Mouse (Mus musculus): ENCODE data around the gene Sobp. TPM values are rescaled to one million over a fixed set of nuclear protein-coding genes. Genes with fewer than 3 reads are reported as not detected.

The Sobp gene
- polyA plus RNA-seq, 1 experiment from 2014 or later = not detected

GRCm38 (mm10) chr10:43043351-43044209 lies 130.8 kb downstream of the Sobp start:
- H3K27ac ChIP-seq = no peak overlapping the region
- WGBS (ENCODE audit: missing documents) = 81% methylated on average over 7 of the region's 7 CpGs
- no peaks in the 10 kb centered on the region for H3K36me3 ChIP-seq (ENCODE audit: inconsistent target)
- no peaks in the 10 kb centered on the region for H3K79me2 ChIP-seq (ENCODE audit: inconsistent target)
- no peak overlapping the region for H3K4me3 ChIP-seq (ENCODE audit: inconsistent target)

DNA sequence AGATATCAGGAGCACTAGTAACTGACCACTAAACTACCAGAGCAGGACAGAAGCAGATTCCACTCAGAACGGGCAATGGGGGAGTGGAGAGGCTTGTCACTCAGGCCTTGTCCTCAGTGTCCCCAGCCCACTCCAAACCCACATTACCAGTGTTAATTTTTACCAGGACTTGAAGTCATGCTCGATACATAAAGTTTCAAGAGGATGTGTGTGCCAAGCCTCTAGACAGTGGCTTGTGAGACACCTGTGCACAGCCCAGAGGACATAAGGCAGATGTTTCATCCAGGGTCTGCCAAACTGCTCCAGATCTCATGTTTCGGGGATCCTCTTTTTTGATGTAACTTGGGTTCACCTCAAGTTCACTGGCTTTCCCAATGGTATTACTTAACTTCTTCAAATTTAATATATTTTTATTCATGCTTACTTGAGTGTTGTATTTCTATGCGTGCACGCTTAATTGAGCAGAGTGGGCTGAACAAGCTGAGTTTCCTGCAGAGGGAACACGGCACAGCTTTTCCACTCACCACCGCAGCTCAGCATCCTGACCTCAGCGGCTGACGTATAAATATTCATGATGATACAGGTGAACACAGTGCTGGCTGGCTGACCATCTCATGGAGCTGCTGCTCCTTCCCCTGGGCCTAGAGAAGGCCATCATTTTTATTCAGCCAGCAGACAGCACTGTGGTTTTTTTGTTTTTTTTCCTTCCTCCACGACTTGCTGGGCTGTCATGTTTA lies 131.6 kb downstream of the Sobp start:
- H3K36me3 ChIP-seq (ENCODE audit: inconsistent target) = no peaks in the 10 kb centered on the region
- no peak overlapping the region for H3K27ac ChIP-seq
- H3K79me2 ChIP-seq (ENCODE audit: inconsistent target) = no peaks in the 10 kb centered on the region
- WGBS (ENCODE audit: missing documents) = 78% methylated on average over 10 of the region's 10 CpGs
- H3K4me3 ChIP-seq (ENCODE audit: inconsistent target) = no peak overlapping the region

DNA sequence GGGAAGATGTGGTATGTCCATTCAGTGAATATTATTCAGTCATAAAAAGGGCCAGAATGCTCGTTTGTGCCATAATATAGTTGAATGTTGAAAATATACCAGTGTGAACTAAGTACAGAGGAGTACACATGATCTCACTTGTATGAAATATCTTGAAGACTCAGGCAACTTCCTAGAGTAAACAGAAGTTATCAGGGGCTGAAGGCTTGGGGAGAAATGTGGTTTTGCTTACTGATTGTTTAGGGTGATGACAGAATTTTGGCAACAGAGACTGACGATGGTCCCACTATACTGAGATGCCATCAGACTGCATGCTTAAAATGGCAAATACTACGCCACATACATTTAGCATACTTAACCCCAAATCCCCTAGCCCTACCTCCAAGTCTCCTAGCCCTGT lies 132.5 kb downstream of the Sobp start:
- Histone ChIP-seq H3K36me3 (ENCODE audit: inconsistent target) (no peaks in the 10 kb centered on the region), H3K79me2 (ENCODE audit: inconsistent target) (no peaks in the 10 kb centered on the region), H3K27ac (no peak overlapping the region), H3K4me3 (ENCODE audit: inconsistent target) (no peak overlapping the region)
- whole genome bisulfite sequencing (ENCODE audit: missing documents) = 97% methylated on average over 3 of the region's 3 CpGs

- H3K79me2 ChIP-seq (ENCODE audit: inconsistent target) = no peaks in the 10 kb centered on the region
- 81% methylated on average over 7 of the region's 7 CpGs for WGBS (ENCODE audit: missing documents)
- no peak overlapping the region for H3K4me3 ChIP-seq (ENCODE audit: inconsistent target)
- H3K36me3 ChIP-seq (ENCODE audit: inconsistent target) = no peaks in the 10 kb centered on the region
- H3K27ac ChIP-seq = no peak overlapping the region
Observed at GRCm38 (mm10) chr10:43037455-43037793, 136.9 kb downstream of the Sobp start.

DNA sequence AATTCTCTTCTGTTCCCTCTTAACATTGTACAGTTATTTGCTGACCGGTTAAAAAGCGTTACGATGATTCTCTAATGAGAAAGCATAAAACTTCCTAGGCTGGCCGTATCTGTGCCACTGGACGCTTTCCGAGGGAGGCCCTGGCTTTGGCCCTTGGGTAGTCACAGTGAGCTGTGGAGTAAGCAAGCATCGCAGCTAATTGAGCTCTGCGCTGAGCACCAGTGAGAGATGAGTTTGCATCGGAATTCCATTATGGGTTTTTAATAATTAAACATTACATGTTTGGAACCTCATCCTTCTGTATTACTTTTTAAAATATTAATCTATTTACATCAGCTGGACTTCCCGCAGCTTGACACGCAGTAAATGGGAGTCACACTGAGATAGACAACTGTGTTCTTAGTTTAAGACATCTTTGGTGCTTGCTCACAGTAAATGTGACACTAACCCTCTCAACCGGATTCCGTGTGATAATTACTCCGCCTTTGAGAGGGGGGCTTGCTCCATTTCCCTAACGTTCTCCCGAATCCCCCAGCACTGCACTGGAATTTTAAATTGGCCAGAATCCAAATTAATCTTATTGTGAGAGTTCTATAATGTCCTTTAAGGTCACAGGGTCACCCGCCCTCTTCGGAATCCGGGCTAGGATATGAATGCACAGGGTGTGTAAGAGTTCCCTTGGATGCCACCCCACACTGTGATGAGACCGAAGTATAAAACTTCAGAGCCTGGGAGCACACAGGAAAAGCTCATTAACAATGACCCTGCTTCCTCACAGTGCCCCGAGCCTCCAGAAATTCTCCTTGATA lies 137.5 kb downstream of the Sobp start:
- Histone ChIP-seq H3K27ac (no peak overlapping the region), H3K36me3 (ENCODE audit: inconsistent target) (no peaks in the 10 kb centered on the region), H3K4me3 (ENCODE audit: inconsistent target) (no peak overlapping the region), H3K79me2 (ENCODE audit: inconsistent target) (no peaks in the 10 kb centered on the region)
- 91% methylated on average over 21 of the region's 21 CpGs for WGBS (ENCODE audit: missing documents)

- peak overlapping the region; percentile 49; the same call in 1 of the 2 replicates for H3K27ac ChIP-seq
- H3K4me3 ChIP-seq (ENCODE audit: inconsistent target) = no peak overlapping the region; the same call in 1 of the 2 replicates
- 75% methylated on average over 8 of the region's 8 CpGs for WGBS (ENCODE audit: missing documents)
- H3K36me3 ChIP-seq (ENCODE audit: inconsistent target) = no peaks in the 10 kb centered on the region
- H3K79me2 ChIP-seq (ENCODE audit: inconsistent target) = no peaks in the 10 kb centered on the region
Observed at GRCm38 (mm10) chr10:43035579-43035978, 138.8 kb downstream of the Sobp start.

- 34% methylated on average over 4 of the region's 4 CpGs for WGBS (ENCODE audit: missing documents)
- Histone ChIP-seq H3K79me2 (ENCODE audit: inconsistent target) (no peaks in the 10 kb centered on the region), H3K36me3 (ENCODE audit: inconsistent target) (no peaks in the 10 kb centered on the region), H3K27ac (peak overlapping the region; percentile 49), H3K4me3 (ENCODE audit: inconsistent target) (peak overlapping the region; percentile 5; the same call in 1 of the 2 replicates)
Observed at GRCm38 (mm10) chr10:43034811-43035210, 139.5 kb downstream of the Sobp start.

GRCm38 (mm10) chr10:43033481-43034248 lies 140.7 kb downstream of the Sobp start:
- no peaks in the 10 kb centered on the region for H3K36me3 ChIP-seq (ENCODE audit: inconsistent target)
- no peak overlapping the region for H3K4me3 ChIP-seq (ENCODE audit: inconsistent target)
- H3K27ac ChIP-seq = no peak overlapping the region
- no peaks in the 10 kb centered on the region for H3K79me2 ChIP-seq (ENCODE audit: inconsistent target)
- WGBS (ENCODE audit: missing documents) = 89% methylated on average over 15 of the region's 15 CpGs

GRCm38 (mm10) chr10:43027006-43027405 lies 147.3 kb downstream of the Sobp start:
- H3K27ac ChIP-seq = no peak overlapping the region
- H3K4me3 ChIP-seq (ENCODE audit: inconsistent target) = no peak overlapping the region
- H3K36me3 ChIP-seq (ENCODE audit: inconsistent target) = no peaks in the 10 kb centered on the region
- WGBS (ENCODE audit: missing documents) = 79% methylated on average over 9 of the region's 9 CpGs
- H3K79me2 ChIP-seq (ENCODE audit: inconsistent target) = no peaks in the 10 kb centered on the region

GRCm38 (mm10) chr10:43023454-43024194 lies 150.7 kb downstream of the Sobp start:
- 90% methylated on average over 10 of the region's 10 CpGs for WGBS (ENCODE audit: missing documents)
- Histone ChIP-seq H3K79me2 (ENCODE audit: inconsistent target) (no peaks in the 10 kb centered on the region), H3K4me3 (ENCODE audit: inconsistent target) (no peak overlapping the region), H3K27ac (no peak overlapping the region), H3K36me3 (ENCODE audit: inconsistent target) (no peaks in the 10 kb centered on the region)

DNA sequence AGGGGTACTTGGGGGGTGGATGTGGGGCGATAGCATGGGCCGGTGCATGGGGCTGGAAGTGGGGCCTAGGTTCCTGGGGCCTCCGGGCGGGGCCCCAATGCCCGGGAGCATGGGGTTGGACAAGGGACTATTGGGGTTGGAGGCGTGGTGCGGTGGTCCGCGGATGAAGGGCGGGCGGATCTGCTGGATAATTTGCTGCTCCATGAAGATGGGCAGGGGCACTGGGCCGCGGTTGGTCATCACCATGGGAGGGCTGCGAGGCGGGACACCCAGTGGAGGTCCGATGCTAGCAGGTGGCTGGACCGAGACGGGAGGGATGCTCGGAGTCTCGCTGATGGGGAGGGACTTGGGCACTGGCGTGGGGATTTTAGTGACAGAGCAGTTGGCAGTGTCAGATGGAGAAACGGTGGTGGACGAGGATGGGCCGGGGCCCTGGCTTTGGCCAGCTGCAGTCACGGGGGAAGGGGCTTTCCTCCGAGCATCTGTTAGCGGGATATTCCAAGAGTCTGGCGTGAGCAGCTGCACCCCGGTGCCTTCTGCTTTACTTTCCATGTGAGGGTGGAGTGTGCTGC lies 152.1 kb downstream of the Sobp start:
- Histone ChIP-seq H3K4me3 (ENCODE audit: inconsistent target) (no peak overlapping the region), H3K36me3 (ENCODE audit: inconsistent target) (no peaks in the 10 kb centered on the region), H3K27ac (no peak overlapping the region), H3K79me2 (ENCODE audit: inconsistent target) (no peaks in the 10 kb centered on the region)
- 17% methylated on average over 29 of the region's 29 CpGs for WGBS (ENCODE audit: missing documents)

GRCm38 (mm10) chr10:43021512-43022116 lies 152.7 kb downstream of the Sobp start:
- Histone ChIP-seq H3K79me2 (ENCODE audit: inconsistent target) (no peaks in the 10 kb centered on the region), H3K36me3 (ENCODE audit: inconsistent target) (no peaks in the 10 kb centered on the region), H3K27ac (no peak overlapping the region), H3K4me3 (ENCODE audit: inconsistent target) (no peak overlapping the region)
- WGBS (ENCODE audit: missing documents) = 1% methylated on average over 69 of the region's 69 CpGs

GRCm38 (mm10) chr10:43021017-43021416 lies 153.3 kb downstream of the Sobp start:
- no peaks in the 10 kb centered on the region for H3K79me2 ChIP-seq (ENCODE audit: inconsistent target)
- H3K4me3 ChIP-seq (ENCODE audit: inconsistent target) = no peak overlapping the region
- no peaks in the 10 kb centered on the region for H3K36me3 ChIP-seq (ENCODE audit: inconsistent target)
- H3K27ac ChIP-seq = no peak overlapping the region
- WGBS (ENCODE audit: missing documents) = 3% methylated on average over 35 of the region's 35 CpGs
